Mouse (Mus musculus) liver, embryonic 11.5 days (tissue): ENCODE measurements around the gene Sphk1. TPM values are rescaled to one million over a fixed set of nuclear protein-coding genes. Genes with fewer than 3 reads are reported as not detected.

Experiments
- polyA plus RNA-seq: library from polyadenylated mRNA; unstranded; fragments of >200 nt; fragmentation: Nextera tagmentation; extraction: Ambion mirVana; gene quantifications from 2 replicates; pipeline ENCODE4 v1.2.1, GENCODE M21; 2014

Gene Sphk1
- polyA plus RNA-seq, 1 experiment from 2014 or later: 44.1 TPM

Other genes starting within 250 kb of the Sphk1 start
- 0.11 TPM in 1 of 2 replicates, not detected in the other for gene Galr2, start 250.0 kb upstream of the Sphk1 start, polyA plus RNA-seq
- 47.4 and 51.3 TPM in 2 replicates for gene Exoc7, start 223.7 kb upstream of the Sphk1 start, polyA plus RNA-seq
- 1.2 and 1.3 TPM in 2 replicates for gene Foxj1, start 195.5 kb upstream of the Sphk1 start, polyA plus RNA-seq
- gene Rnf157, start 117.9 kb upstream of the Sphk1 start, polyA plus RNA-seq: 5.0 and 6.8 TPM in 2 replicates
- 78.6 and 80.2 TPM in 2 replicates for gene Ubald2, start 96.8 kb upstream of the Sphk1 start, polyA plus RNA-seq
- gene Qrich2, start 64.7 kb upstream of the Sphk1 start, polyA plus RNA-seq: 0.16 TPM in 1 of 2 replicates, not detected in the other
- gene Prpsap1, start 36.7 kb upstream of the Sphk1 start, polyA plus RNA-seq: 133 and 135 TPM in 2 replicates
- 13.5 and 13.9 TPM in 2 replicates for gene Ube2o, start 50.5 kb downstream of the Sphk1 start, polyA plus RNA-seq
- not detected in 2 replicates for gene Aanat, start 55.5 kb downstream of the Sphk1 start, polyA plus RNA-seq
- 9.9 and 10.6 TPM in 2 replicates for gene Rhbdf2, start 96.1 kb downstream of the Sphk1 start, polyA plus RNA-seq
- 0.62 and 0.74 TPM in 2 replicates for gene Prcd, start 122.6 kb downstream of the Sphk1 start, polyA plus RNA-seq
- 2.0 and 2.5 TPM in 2 replicates for gene Cygb, start 123.4 kb downstream of the Sphk1 start, polyA plus RNA-seq
- gene St6galnac1, start 244.6 kb downstream of the Sphk1 start, polyA plus RNA-seq: not detected in 2 replicates